Mouse (Mus musculus) liver, postnatal 0 days (tissue): ENCODE measurements around the gene L3mbtl1.
A peak's percentile ranks its signal among the peaks of the same experiment; 100 is the strongest.

Experiments
- CTCF ChIP-seq: sonication (generic); IDR thresholded peaks from 2 replicates; pipeline ENCODE4 v1.5.1; 2016; ENCODE audit warnings: antibody characterized with exemption, low read depth
- EP300 ChIP-seq: IDR thresholded peaks from 2 replicates; pipeline ENCODE4 v1.6.1; 2016; ENCODE audit warnings: antibody characterized with exemption, low read depth, mild to moderate bottlenecking

- TF ChIP-seq EP300: no peak
- peak; percentile 41 for TF ChIP-seq CTCF
Measured at GRCm38 (mm10) chr2:162991394-162992083, 48.3 kb downstream of the L3mbtl1 start.
